Mouse (Mus musculus) lung, postnatal 0 days (tissue): Measurements from ENCODE around the gene Osbp2.

ENCODE experiments used
- CTCF ChIP-seq: IDR thresholded peaks from 2 replicates; pipeline ENCODE4 v1.5.1; 2016; ENCODE audit warnings: antibody characterized with exemption, mild to moderate bottlenecking
- EP300 ChIP-seq: IDR thresholded peaks from 2 replicates; pipeline ENCODE4 v1.6.1; 2016; ENCODE audit warnings: antibody characterized with exemption, mild to moderate bottlenecking, control low read depth

DNA sequence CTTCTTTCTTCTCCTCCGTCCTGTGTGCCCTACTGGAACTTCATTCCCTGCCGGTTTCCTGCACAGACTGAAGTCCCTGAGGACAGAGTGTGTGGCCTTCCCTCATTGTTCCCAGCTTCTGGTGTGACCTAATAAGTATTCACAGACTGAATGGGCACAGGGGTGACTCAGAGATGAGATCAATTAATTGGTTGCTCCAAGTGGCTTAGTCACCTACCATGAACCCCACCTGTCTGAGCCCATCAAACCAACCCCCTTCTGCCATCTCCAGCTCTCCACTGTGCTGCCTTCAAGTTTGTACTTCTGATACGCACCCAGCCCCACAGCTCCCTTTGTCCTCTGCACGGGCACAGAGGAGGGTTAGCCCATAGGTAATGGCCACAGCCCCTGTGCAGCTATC, 99.4 kb downstream of the Osbp2 start:
- TF ChIP-seq CTCF, result no peak
- TF ChIP-seq EP300, result no peak
